12 mouse cellular contexts compared by ENCODE assay signal in the genomic region with DNA sequence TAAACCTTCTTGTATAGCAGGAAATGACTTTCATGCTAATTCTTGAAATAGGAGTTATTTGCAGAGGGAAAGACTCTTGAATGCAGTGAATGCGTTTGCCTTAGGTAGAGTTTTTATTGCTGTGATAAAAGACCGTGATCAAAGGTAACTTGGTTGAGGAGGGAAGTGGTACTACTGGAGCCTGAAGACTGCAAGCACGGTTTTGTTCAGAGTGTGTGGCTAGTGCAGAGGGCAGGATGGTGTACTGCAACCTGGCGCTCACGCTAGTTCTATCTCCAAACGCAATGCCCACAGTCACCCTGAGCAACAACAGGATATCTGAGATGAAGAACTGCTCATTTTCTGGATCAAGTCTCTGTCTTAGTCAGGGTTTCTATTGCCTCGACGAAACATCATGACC. TPM values are rescaled to one million over a fixed set of nuclear protein-coding genes. Genes with fewer than 3 reads are reported as not detected.
"Had no signal": no experiment of that assay in that cellular context is flagged by ENCODE, and none has a peak within 500 bp of the region (broad histone marks: within the 10 kb centered on the region; RNA-seq: fewer than 3 reads in every experiment).

No protein-coding gene starts in this region.

- H3K27ac ChIP-seq: liver, embryonic 14.5 days; midbrain, embryonic 10.5 days; midbrain, embryonic 12.5 days; neural tube, embryonic 12.5 days; stomach, embryonic 15.5 days; stomach, postnatal 0 days had no signal

- H3K27me3 ChIP-seq: midbrain, embryonic 12.5 days; neural tube, embryonic 12.5 days; stomach, embryonic 15.5 days had no signal

- H3K9ac ChIP-seq: liver, embryonic 14.5 days; lung, embryonic 14.5 days; midbrain, embryonic 12.5 days; stomach, embryonic 15.5 days had no signal

- DNase-seq: right cerebral cortex, postnatal 14 days; thymus, adult 2 months; thymus, postnatal 36 days had no signal

- H3K4me2 ChIP-seq: lung, embryonic 14.5 days; midbrain, embryonic 12.5 days; neural tube, embryonic 12.5 days; stomach, embryonic 15.5 days had no signal

- H3K4me1 ChIP-seq: midbrain, embryonic 10.5 days; midbrain, embryonic 12.5 days; neural tube, embryonic 12.5 days had no signal

- H3K36me3 ChIP-seq: midbrain, embryonic 10.5 days; midbrain, embryonic 12.5 days; neural tube, embryonic 12.5 days had no signal

- H3K9me3 ChIP-seq: midbrain, embryonic 10.5 days; midbrain, embryonic 12.5 days; neural tube, embryonic 12.5 days; stomach, embryonic 15.5 days had no signal

- H3K4me3 ChIP-seq: midbrain, embryonic 10.5 days; midbrain, embryonic 12.5 days; myocyte; neural tube, embryonic 12.5 days; stomach, embryonic 15.5 days had no signal

RNA-seq across cellular contexts. Expression of gene Scg3, which starts 50.3 kb away (rescaled TPM):
- polyA plus RNA-seq: myocyte; spleen, adult 2 months had no signal
